Mouse (Mus musculus): ENCODE results near the gene Tor1a. TPM values are rescaled to one million over a fixed set of nuclear protein-coding genes. Genes with fewer than 3 reads are reported as not detected.

The Tor1a gene
- 45.2 and 53.7 TPM in 2 replicates for polyA plus RNA-seq (2012; ENCODE audit: insufficient read depth, insufficient read length, missing spikeins)

GRCm38 (mm10) chr2:30967352-30968327, at the start of gene Tor1a:
Tor1a (minus strand) TSS chr2:30967933.
- Histone ChIP-seq H3K4me1 (ENCODE audit: control insufficient read depth, insufficient read depth, low read length) (peaks cover 20% of the 10 kb centered on the region), H3K27ac (ENCODE audit: insufficient read depth, low read depth, low read length) (peak within 1 kb of the TSS; percentile 62), H3K4me3 (ENCODE audit: insufficient read depth, low read length) (peak within 1 kb of the TSS; percentile 96)
- TF ChIP-seq POLR2A (IDR thresholded peaks at IDR 0.05; ENCODE audit: borderline replicate concordance, low read depth, low read length) (no peak), CTCF (IDR thresholded peaks at IDR 0.05; ENCODE audit: low read depth, low read length) (no peak)

GRCm38 (mm10) chr2:31013371-31014120, 45.8 kb upstream of the Tor1a start:
- TF ChIP-seq CTCF (IDR thresholded peaks at IDR 0.05; ENCODE audit: low read depth, low read length) (no peak), POLR2A (IDR thresholded peaks at IDR 0.05; ENCODE audit: borderline replicate concordance, low read depth, low read length) (no peak)
- Histone ChIP-seq H3K4me1 (ENCODE audit: control insufficient read depth, insufficient read depth, low read length) (peaks cover 4% of the 10 kb centered on the region; the same call in 1 of the 2 replicates), H3K4me3 (ENCODE audit: insufficient read depth, low read length) (no peak overlapping the region), H3K27ac (ENCODE audit: insufficient read depth, low read depth, low read length) (no peak overlapping the region)

- Histone ChIP-seq H3K27ac (ENCODE audit: insufficient read depth, low read depth, low read length) (no peak overlapping the region), H3K4me1 (ENCODE audit: control insufficient read depth, insufficient read depth, low read length) (peaks cover 4% of the 10 kb centered on the region; the same call in 1 of the 2 replicates), H3K4me3 (ENCODE audit: insufficient read depth, low read length) (no peak overlapping the region)
- no peak for TF ChIP-seq POLR2A (IDR thresholded peaks at IDR 0.05; ENCODE audit: borderline replicate concordance, low read depth, low read length)
- no peak for TF ChIP-seq CTCF (IDR thresholded peaks at IDR 0.05; ENCODE audit: low read depth, low read length)
These were observed 39.5 kb upstream of the Tor1a start for GRCm38 (mm10) chr2:31007208-31007607.

- Histone ChIP-seq H3K4me3 (ENCODE audit: insufficient read depth, low read length) (no peak overlapping the region), H3K4me1 (ENCODE audit: control insufficient read depth, insufficient read depth, low read length) (peaks cover 4% of the 10 kb centered on the region; the same call in 1 of the 2 replicates), H3K27ac (ENCODE audit: insufficient read depth, low read depth, low read length) (no peak overlapping the region)
- TF ChIP-seq POLR2A (IDR thresholded peaks at IDR 0.05; ENCODE audit: borderline replicate concordance, low read depth, low read length) (no peak), CTCF (IDR thresholded peaks at IDR 0.05; ENCODE audit: low read depth, low read length) (no peak)
These were observed 38.7 kb upstream of the Tor1a start for GRCm38 (mm10) chr2:31006434-31006833.

DNA sequence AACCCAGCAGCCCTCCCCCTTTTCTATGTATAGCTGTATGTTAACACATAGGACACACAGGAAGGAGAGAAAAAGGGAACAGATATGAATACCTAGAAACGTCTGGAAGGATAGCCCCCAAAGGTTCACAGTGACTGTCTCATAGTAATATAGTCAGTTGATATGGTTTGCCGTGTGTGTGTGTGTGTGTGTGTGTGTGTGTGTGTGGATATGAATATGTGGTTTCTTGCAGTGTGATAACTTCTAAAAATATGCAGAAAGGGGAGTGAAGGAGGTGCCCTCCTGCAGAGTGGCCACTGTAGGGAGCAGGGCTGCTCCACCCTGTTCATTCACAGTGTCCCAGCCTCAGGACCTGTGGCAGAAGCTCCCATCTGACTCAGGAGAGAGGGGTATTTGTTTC, 37.7 kb upstream of the Tor1a start:
- Histone ChIP-seq H3K27ac (ENCODE audit: insufficient read depth, low read depth, low read length) (no peak overlapping the region), H3K4me3 (ENCODE audit: insufficient read depth, low read length) (no peak overlapping the region), H3K4me1 (ENCODE audit: control insufficient read depth, insufficient read depth, low read length) (peaks cover 4% of the 10 kb centered on the region; the same call in 1 of the 2 replicates)
- no peak for TF ChIP-seq POLR2A (IDR thresholded peaks at IDR 0.05; ENCODE audit: borderline replicate concordance, low read depth, low read length)
- TF ChIP-seq CTCF (IDR thresholded peaks at IDR 0.05; ENCODE audit: low read depth, low read length) = no peak

DNA sequence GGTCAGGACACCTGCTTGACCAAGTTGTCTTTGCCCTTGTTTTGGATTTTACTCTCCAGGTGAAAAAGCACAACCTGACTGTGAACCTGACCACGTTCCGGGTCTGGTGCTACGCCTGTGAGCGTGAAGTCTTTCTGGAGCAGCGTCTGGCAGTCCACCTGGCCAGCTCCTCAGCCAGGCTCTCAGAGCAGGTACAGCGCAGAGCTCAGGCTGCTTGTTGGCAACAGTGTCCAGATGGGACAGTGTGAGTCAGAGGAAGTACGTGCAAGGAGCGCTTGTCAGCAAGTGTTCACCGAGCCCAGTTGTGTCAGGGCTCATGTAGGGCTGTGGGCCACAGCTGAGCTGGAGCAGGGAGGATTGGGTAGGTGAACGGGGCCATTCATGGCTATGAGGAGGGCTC, 35.1 kb upstream of the Tor1a start:
- no peak for TF ChIP-seq POLR2A (IDR thresholded peaks at IDR 0.05; ENCODE audit: borderline replicate concordance, low read depth, low read length)
- no peak for TF ChIP-seq CTCF (IDR thresholded peaks at IDR 0.05; ENCODE audit: low read depth, low read length)
- H3K4me3 ChIP-seq (ENCODE audit: insufficient read depth, low read length) = no peak overlapping the region
- H3K27ac ChIP-seq (ENCODE audit: insufficient read depth, low read depth, low read length) = no peak overlapping the region
- no peaks in the 10 kb centered on the region for H3K4me1 ChIP-seq (ENCODE audit: control insufficient read depth, insufficient read depth, low read length)

DNA sequence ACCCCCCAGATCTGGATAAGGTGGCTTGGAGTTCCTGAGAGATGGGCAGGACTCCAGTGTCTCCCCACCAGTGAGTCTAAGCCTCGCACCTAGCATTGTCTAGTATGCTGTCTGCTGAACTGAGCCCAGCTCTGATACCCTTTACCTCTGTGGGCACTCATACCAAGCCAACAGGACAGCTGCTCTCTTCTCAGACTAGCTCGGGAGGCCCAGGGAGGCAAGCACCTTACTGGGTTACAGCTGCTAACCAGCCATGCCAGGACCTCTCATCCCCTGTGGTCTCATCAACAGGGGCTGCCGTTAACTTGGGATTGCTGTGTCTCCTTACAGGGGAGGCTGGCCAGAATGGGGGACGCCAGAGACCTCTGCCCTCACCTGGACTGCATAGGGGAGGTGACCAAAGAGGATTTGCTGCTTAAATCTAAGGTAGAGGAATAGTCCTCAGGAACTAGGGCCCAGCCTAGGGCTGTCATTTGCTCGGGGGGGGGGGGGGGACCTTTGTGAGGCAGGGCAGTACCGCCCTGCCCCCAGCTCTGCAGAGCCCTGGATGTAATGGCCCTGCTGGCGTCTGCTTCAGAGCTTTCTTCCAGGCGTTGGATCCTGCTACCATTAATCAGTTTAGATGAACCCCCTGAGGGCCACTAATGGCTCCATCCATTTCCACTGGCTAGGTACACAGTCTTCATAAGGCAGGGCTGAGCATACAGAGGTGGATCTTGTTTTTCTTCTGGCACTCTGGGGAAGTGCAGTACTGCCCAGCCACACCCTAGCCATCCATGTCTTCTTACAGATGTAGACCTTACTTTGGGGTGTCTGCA, 30.9 kb upstream of the Tor1a start:
- Histone ChIP-seq H3K27ac (ENCODE audit: insufficient read depth, low read depth, low read length) (no peak overlapping the region), H3K4me3 (ENCODE audit: insufficient read depth, low read length) (no peak overlapping the region), H3K4me1 (ENCODE audit: control insufficient read depth, insufficient read depth, low read length) (no peaks in the 10 kb centered on the region)
- TF ChIP-seq POLR2A (IDR thresholded peaks at IDR 0.05; ENCODE audit: borderline replicate concordance, low read depth, low read length) (no peak), CTCF (IDR thresholded peaks at IDR 0.05; ENCODE audit: low read depth, low read length) (no peak)

- TF ChIP-seq CTCF (IDR thresholded peaks at IDR 0.05; ENCODE audit: low read depth, low read length) (no peak), POLR2A (IDR thresholded peaks at IDR 0.05; ENCODE audit: borderline replicate concordance, low read depth, low read length) (no peak)
- H3K4me3 ChIP-seq (ENCODE audit: insufficient read depth, low read length) = no peak overlapping the region
- no peaks in the 10 kb centered on the region for H3K4me1 ChIP-seq (ENCODE audit: control insufficient read depth, insufficient read depth, low read length)
- H3K27ac ChIP-seq (ENCODE audit: insufficient read depth, low read depth, low read length) = no peak overlapping the region
These were observed 27.8 kb upstream of the Tor1a start for GRCm38 (mm10) chr2:30995432-30995996.

DNA sequence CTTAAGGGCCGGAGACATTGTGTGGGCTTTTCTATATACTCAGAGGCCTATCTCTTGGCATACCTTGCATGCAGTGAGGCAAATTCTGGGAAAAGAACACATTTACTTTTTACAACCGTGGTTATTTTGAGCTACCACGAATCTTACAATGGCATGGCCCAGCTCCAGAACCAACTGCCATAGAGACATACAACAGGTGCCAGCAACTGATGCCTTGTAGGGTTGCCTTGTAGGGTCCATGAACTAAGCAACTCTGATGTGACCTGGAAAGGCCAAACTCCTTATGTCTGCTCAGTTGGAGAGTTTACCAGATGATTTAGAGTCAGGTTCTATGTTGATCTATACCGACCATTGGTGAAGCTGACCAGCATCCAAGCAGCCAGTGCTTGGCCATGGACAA, 27.1 kb upstream of the Tor1a start:
- H3K4me3 ChIP-seq (ENCODE audit: insufficient read depth, low read length) = no peak overlapping the region
- TF ChIP-seq POLR2A (IDR thresholded peaks at IDR 0.05; ENCODE audit: borderline replicate concordance, low read depth, low read length) = no peak
- no peak for TF ChIP-seq CTCF (IDR thresholded peaks at IDR 0.05; ENCODE audit: low read depth, low read length)
- no peaks in the 10 kb centered on the region for H3K4me1 ChIP-seq (ENCODE audit: control insufficient read depth, insufficient read depth, low read length)
- H3K27ac ChIP-seq (ENCODE audit: insufficient read depth, low read depth, low read length) = no peak overlapping the region

Data from bone marrow macrophage, adult 2 months (primary cell).